Mouse (Mus musculus): ENCODE results near the gene Cdh1.
"Not testable (repeated sequence)": the region's sequence is repeated elsewhere in the genome, so short reads cannot be mapped to it uniquely, and the experiment has no call there.

The Cdh1 gene

DNA sequence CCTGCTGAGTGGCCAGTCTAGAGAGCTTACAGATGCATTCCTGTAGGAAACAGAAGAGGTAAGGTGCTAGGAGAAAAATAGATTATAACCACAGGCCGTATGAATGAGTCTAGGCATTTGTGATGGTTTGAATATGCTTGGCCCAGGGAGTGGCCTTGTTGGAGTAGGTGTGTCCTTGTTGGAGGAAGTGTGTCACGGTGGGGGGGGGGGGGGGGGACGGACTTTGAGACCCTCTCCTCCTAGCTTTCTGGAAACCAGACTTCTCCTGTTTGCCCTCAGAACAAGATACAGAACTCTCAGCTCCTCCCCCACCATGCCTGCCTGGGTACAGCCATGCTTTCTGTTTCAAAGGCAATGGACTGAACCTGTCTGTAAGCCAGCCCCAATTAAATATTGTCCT lies 10.7 kb upstream of the Cdh1 start:
- DNase-seq (ENCODE audit: low read depth, low spot score): no peak

DNA sequence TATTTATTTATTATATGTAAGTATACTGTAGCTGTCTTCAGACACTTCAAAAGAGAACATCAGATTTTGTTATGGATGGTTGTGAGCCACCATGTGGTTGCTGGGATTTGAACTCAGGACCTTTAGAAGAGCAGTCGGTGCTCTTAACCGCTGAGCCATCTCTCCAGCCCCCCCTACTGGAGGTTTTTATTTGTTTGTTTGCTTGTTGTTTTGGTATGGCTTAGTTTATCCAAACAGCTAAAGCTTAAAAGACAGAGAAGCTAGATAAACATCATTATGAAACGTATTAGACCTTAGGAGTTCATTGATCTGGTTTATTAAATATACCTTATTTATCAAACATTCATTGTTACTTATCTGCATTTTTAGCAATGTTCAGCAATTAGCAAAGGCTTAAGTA lies 7.5 kb upstream of the Cdh1 start:
- DNase-seq (ENCODE audit: low read depth, low spot score): not testable (repeated sequence)

DNA sequence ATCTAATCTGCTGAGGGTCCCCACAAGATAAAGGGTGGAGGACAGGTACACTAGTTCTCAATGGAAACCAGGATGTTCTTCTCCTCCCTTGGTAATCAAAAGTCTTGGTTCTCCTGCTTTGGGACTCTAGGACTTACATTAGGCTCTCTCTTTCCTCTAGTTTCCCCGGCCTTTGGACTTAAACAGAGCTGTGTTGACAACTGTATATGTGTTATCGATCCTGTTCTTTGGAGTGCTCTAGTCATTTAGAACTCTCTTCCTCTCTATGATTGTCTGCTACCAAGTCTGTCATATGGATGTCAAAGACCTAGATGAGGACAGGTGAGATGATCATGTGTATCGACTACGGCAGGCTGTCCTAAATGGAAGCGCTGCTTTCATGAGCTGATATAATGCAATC lies 6.1 kb upstream of the Cdh1 start:
- no peak for DNase-seq (ENCODE audit: low read depth, low spot score)

- no peak for DNase-seq (ENCODE audit: low read depth, low spot score)
Measured at GRCm38 (mm10) chr8:106599265-106599979, 3.7 kb upstream of the Cdh1 start.

- DNase-seq (ENCODE audit: low read depth, low spot score): no peak
Measured at GRCm38 (mm10) chr8:106603933-106604332, 782 bp downstream of the Cdh1 start.

DNA sequence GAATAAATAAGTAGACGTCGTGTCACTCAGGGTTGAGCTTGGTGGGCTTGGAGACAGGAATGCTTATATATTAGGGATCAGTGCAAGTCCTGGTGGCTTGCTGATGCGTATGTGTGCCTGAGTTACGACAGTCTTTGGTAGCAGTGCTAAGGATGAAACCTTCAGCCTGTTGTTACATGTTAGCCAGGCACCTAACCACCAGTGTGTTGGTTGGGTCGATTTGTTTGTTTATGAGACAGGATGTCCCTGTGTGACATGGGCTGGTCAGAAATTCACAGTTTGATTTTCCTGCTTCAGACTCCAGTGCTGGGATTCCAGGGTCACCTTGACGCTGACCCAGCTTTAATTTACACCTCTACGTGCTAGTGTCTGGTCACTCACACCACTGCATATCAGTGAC lies 2.5 kb downstream of the Cdh1 start:
- DNase-seq (ENCODE audit: low read depth, low spot score): no peak

DNA sequence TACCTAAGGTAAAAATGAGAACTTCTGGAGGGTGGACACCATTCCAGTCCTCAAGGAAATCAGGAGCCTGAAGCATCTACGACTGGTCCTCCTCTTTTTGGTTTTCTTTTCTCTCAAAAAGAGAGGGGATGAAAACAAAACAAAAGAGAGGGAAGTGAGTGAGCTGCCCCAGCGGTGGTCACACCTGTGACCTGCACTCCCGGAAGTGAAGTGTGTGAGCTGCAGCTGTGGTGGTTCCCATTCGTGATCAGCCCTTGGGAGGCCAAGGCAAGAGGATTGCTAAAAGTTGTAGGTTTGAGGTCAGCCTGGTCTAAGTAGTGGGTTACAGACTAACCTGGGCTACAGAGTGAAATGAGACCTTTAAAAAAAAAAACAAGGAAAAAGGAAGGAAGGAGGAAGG lies 3.0 kb downstream of the Cdh1 start:
- no peak for DNase-seq (ENCODE audit: low read depth, low spot score)

GRCm38 (mm10) chr8:106606601-106607145 lies 3.5 kb downstream of the Cdh1 start:
- DNase-seq (ENCODE audit: low read depth, low spot score): no peak

DNA sequence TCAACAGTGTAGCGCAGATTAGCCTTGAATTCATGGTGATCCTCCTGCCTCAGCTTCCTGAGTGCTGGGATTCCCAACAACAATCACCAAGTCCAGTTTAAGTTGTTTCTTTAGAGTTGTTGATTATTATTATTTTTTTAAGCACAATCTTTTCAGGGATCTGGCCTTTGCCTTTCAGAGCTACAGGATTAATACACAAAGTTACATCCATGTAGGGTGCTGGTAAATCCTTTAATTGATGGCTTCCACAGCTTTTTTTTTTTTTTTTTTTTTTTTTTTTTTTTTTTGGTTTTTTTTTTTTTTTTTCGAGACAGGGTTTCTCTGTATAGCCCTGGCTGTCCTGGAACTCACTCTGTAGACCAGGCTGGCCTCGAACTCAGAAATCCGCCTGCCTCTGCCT lies 4.6 kb downstream of the Cdh1 start:
- DNase-seq (ENCODE audit: low read depth, low spot score): not testable (repeated sequence)

GRCm38 (mm10) chr8:106608425-106608824 lies 5.3 kb downstream of the Cdh1 start:
- DNase-seq (ENCODE audit: low read depth, low spot score): no peak

GRCm38 (mm10) chr8:106609076-106609903 lies 6.1 kb downstream of the Cdh1 start:
- no peak for DNase-seq (ENCODE audit: low read depth, low spot score)

DNA sequence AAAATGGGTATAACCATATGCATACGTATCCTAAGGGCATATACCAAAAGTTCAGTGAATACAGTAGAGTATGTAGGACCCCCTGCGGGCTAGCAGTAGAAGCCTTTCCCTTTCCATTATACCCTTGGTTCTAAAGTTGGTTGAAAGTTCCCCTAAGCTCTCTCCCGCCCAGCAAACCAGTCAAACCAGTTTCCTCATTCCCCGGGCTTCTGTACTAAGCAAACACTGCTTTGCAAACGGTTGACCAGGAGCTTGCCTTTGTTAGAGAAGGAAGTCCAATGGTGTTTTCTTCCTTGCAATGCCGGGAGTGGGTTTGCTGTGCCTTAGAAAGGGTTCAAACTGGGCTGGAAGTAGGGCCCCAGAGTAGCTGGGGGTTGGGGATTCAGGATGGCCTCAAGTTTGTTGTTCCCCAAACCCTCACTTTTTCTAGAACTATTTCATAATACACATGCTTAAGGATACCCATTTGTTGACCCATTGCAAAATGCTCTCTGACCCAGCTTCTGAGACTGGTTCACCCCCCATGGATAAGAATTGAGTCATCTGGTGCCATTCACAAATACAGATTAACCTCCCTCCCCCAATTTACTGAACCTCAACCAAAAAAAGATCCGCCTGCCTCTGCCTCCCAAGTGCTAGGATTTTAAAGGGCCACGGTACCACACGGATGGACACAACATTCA lies 7.9 kb downstream of the Cdh1 start:
- no peak for DNase-seq (ENCODE audit: low read depth, low spot score)

DNA sequence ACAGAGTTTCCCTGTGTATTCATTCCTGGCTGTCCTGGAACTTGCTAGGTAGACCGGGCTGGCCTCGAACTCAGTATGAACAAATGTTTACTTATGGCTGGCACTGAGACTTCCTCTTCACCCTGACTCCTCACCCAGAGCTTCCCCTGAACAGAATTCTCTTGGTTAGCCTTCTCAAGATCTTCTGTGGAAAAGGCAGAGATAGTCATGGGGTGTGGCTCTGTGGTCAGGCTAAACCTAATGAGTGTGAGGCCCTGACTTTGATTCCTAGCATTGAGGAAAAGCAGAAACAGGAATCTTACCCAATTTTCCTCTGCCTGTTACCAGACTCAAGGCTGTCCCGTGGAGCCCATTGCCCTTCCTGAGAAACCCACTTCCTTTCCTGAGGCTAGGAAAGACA lies 8.9 kb downstream of the Cdh1 start:
- DNase-seq (ENCODE audit: low read depth, low spot score): no peak

- DNase-seq (ENCODE audit: low read depth, low spot score): peak; percentile 36
Measured at GRCm38 (mm10) chr8:106614704-106615103, 11.6 kb downstream of the Cdh1 start.

DNA sequence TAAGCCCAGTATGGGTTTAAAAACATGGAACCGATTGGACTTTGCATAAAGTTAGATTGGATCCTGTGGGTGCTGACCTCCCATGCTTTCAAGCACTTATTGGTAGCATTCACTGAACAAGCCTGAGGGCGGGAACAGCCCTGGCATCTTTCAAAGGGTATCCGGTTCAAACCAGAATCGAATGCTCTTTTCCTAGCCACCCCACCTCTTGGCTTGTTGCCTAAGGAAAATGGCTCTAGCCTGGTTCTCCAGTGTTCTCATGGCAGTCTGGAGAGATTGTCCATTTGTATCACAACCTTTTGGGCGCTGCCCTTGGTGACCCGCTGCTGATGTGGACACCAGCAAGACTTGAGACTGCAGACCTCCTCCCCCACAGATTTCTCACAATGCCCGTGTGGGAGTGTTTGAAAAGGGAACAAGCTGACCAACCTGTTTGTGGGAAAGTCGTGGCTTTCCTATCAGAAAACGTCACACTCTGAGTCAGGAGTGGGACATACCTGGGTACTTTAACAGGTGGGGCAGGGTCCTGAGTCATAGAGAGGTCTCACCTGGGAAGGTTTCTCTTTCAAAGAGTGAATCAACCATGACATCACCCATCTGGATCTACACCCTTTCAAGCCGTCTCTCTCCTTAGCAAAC lies 12.6 kb downstream of the Cdh1 start:
- DNase-seq (ENCODE audit: low read depth, low spot score): no peak

DNA sequence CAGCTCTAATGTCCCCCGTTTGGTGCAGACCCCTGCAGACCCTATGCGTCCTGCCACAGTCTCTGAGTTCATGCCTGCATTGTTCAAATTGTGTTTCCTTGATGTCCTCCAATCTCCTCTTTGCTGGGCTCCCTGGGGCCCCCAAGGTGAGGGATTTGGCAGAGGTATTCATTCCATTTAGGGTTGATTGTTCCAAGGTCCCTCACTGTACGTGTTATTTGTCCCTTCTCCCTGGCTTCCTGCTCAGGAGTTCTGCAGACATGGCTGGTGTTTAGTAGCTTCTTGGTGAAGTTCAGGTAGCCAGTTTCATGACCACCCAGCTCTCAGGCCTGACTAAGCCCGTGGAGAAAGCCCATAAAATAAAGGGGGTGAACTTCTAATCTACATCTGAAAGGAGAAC lies 13.5 kb downstream of the Cdh1 start:
- no peak for DNase-seq (ENCODE audit: low read depth, low spot score)

GRCm38 (mm10) chr8:106617196-106617595 lies 14.0 kb downstream of the Cdh1 start:
- DNase-seq (ENCODE audit: low read depth, low spot score): no peak

DNA sequence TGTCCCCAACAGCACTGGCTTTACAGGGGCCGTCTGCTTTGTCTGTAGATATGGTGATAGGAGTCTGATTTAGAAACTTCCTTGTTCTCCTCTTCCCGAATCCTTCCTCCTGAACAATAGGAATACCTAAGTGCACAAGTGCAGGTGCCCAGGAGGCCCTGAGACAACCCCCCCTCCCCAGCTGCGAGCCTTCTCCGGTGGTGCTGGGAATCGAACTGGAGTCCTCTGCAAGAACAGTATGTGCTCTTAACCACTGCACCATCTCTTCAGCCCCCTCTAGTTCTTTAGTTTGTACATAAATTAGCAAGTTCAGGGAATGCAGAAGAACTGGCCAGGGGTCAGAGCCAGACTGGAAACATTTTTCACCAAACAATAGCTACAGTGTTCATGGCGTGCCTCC lies 14.7 kb downstream of the Cdh1 start:
- DNase-seq (ENCODE audit: low read depth, low spot score): no peak

GRCm38 (mm10) chr8:106618324-106618723 lies 15.2 kb downstream of the Cdh1 start:
- no peak for DNase-seq (ENCODE audit: low read depth, low spot score)

- DNase-seq (ENCODE audit: low read depth, low spot score): peak; percentile 43
Measured at GRCm38 (mm10) chr8:106619549-106620245, 16.5 kb downstream of the Cdh1 start.

GRCm38 (mm10) chr8:106620488-106620887 lies 17.3 kb downstream of the Cdh1 start:
- no peak for DNase-seq (ENCODE audit: low read depth, low spot score)

Data from forelimb bud, embryonic 11.5 days (tissue).